Mouse (Mus musculus) limb, embryonic 15.5 days (tissue): Measurements from ENCODE around the gene Shpk. TPM values are rescaled to one million over a fixed set of nuclear protein-coding genes. Genes with fewer than 3 reads are reported as not detected.

ENCODE experiments used
- ATAC-seq: fragments of 200-750 bp; cut with Nextera tagmentation; 2 replicates; pipeline ENCODE4 v1.8.0; 2017; ENCODE audit warnings: low read depth, moderate TSS enrichment; ENCODE audit not compliant: insufficient number of reproducible peaks, low FRiP score, low TSS enrichment
- H3K27ac ChIP-seq: fragments of 300-500 bp; sonication (generic); 2 replicates; pipeline ENCODE4 v1.5.1; 2015; ENCODE audit warnings: moderate library complexity, mild to moderate bottlenecking, inconsistent platforms
- H3K27me3 ChIP-seq: fragments of 300-500 bp; sonication (generic); 2 replicates; pipeline ENCODE4 v1.6.1; 2015; ENCODE audit warnings: inconsistent platforms
- H3K36me3 ChIP-seq: fragments of 300-500 bp; sonication (generic); 2 replicates; pipeline ENCODE4 v1.6.1; 2015; ENCODE audit warnings: inconsistent platforms
- H3K4me1 ChIP-seq: fragments of 300-500 bp; sonication (generic); 2 replicates; pipeline ENCODE4 v1.6.1; 2015; ENCODE audit warnings: inconsistent platforms
- H3K4me2 ChIP-seq: fragments of 300-500 bp; sonication (generic); 2 replicates; pipeline ENCODE4 v1.6.1; 2015; ENCODE audit warnings: mild to moderate bottlenecking, inconsistent platforms
- H3K4me3 ChIP-seq: fragments of 300-500 bp; sonication (generic); 2 replicates; pipeline ENCODE4 v1.5.1; 2015; ENCODE audit warnings: mild to moderate bottlenecking, inconsistent platforms
- H3K9ac ChIP-seq: fragments of 300-500 bp; sonication (generic); 2 replicates; pipeline ENCODE4 v1.6.1; 2015; ENCODE audit warnings: inconsistent platforms
- H3K9me3 ChIP-seq: fragments of 300-500 bp; sonication (generic); 2 replicates; pipeline ENCODE4 v1.6.1; 2016; ENCODE audit warnings: inconsistent platforms
- WGBS: fragments of 180-500 bp; shearing (Covaris S2); methylation state at CpG from one replicate; pipeline ENCODE4 v1.1.7; 2015; 5-methylcytosine and 5-hydroxymethylcytosine counted together
- polyA plus RNA-seq: library from polyadenylated mRNA; unstranded; fragments of >200 nt; fragmentation: Nextera tagmentation; extraction: Ambion mirVana; gene quantifications from 2 replicates; pipeline ENCODE4 v1.2.1, GENCODE M21; 2015

Gene Shpk
- polyA plus RNA-seq, 1 experiment from 2014 or later: 3.0 TPM

DNA sequence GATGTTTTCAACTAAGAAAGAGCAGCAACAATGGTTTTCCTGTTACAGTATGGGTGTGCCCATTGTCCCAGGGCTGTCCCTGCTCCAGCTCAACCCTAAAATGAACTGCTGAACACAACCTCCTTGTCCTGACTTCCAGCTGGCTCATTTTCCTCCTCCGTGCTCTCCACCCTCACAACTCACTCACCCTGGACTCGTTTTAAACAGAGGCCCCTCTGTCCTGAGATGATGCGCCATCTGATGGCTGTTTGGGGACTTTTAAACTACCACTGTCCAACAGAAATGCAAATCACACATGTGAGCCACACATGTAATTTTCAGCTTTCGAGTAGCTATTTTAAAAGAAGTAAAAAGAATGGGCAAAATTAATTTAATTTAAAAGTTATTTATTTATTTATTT, 2.3 kb downstream of the Shpk start:
- WGBS: 28% methylated on average over 4 of the region's 4 CpGs
- peaks cover 22% of the 10 kb centered on the region for H3K4me1 ChIP-seq
- H3K4me3 ChIP-seq: no peak overlapping the region
- H3K36me3 ChIP-seq: no peaks in the 10 kb centered on the region
- H3K27me3 ChIP-seq: no peaks in the 10 kb centered on the region
- H3K4me2 ChIP-seq: no peak overlapping the region
- no peak for ATAC-seq
- H3K9me3 ChIP-seq: no peaks in the 10 kb centered on the region
- no peak overlapping the region for H3K9ac ChIP-seq
- H3K27ac ChIP-seq: no peak overlapping the region

- Histone ChIP-seq H3K9me3 (no peaks in the 10 kb centered on the region), H3K4me1 (peaks cover 12% of the 10 kb centered on the region), H3K9ac (no peak overlapping the region), H3K4me3 (no peak overlapping the region), H3K4me2 (no peak overlapping the region), H3K27me3 (no peaks in the 10 kb centered on the region), H3K27ac (no peak overlapping the region), H3K36me3 (no peaks in the 10 kb centered on the region)
- 82% methylated on average over 8 of the region's 8 CpGs for WGBS
- no peak for ATAC-seq
Measured at GRCm38 (mm10) chr11:73203895-73204294, 4.6 kb downstream of the Shpk start.

- Histone ChIP-seq H3K9ac (no peak overlapping the region), H3K4me1 (peaks cover 6% of the 10 kb centered on the region; the same call in 1 of the 2 replicates), H3K27ac (no peak overlapping the region), H3K4me3 (no peak overlapping the region), H3K27me3 (no peaks in the 10 kb centered on the region), H3K4me2 (no peak overlapping the region), H3K36me3 (no peaks in the 10 kb centered on the region), H3K9me3 (no peaks in the 10 kb centered on the region)
- no peak for ATAC-seq
- WGBS: 59% methylated on average over 7 of the region's 7 CpGs
Measured at GRCm38 (mm10) chr11:73205194-73205593, 5.9 kb downstream of the Shpk start.

- Histone ChIP-seq H3K9me3 (no peaks in the 10 kb centered on the region), H3K4me2 (no peak overlapping the region), H3K36me3 (no peaks in the 10 kb centered on the region), H3K27ac (no peak overlapping the region), H3K9ac (no peak overlapping the region), H3K27me3 (no peaks in the 10 kb centered on the region), H3K4me3 (no peak overlapping the region), H3K4me1 (no peaks in the 10 kb centered on the region)
- 74% methylated on average over 2 of the region's 2 CpGs for whole genome bisulfite sequencing
- ATAC-seq: no peak
Measured at GRCm38 (mm10) chr11:73207621-73208020, 8.4 kb downstream of the Shpk start.

DNA sequence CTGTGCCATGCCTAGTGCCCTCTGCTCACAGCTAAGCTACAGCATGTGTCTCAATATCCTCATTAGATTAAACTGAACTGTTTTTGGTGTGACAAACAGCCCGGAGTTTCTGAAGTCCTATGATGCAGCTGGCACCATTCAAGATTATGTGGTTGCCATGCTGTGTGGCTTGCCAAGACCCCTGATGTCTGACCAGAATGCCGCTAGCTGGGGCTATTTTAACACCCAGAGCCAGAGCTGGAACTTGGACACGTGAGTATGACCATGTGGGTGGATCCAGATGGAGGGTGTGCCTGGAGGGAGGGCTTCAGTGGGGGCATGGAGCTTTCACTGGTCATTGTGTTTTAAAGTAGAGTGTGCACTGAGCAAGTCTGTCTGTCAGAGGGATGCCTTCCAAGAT, 14.7 kb downstream of the Shpk start:
- no peak overlapping the region for H3K4me3 ChIP-seq
- H3K4me1 ChIP-seq: no peaks in the 10 kb centered on the region
- H3K27me3 ChIP-seq: no peaks in the 10 kb centered on the region
- H3K9me3 ChIP-seq: no peaks in the 10 kb centered on the region
- H3K27ac ChIP-seq: no peak overlapping the region
- no peaks in the 10 kb centered on the region for H3K36me3 ChIP-seq
- H3K9ac ChIP-seq: no peak overlapping the region
- no peak for ATAC-seq
- 66% methylated on average over 3 of the region's 3 CpGs for WGBS
- no peak overlapping the region for H3K4me2 ChIP-seq

- no peaks in the 10 kb centered on the region for H3K9me3 ChIP-seq
- no peak overlapping the region for H3K27ac ChIP-seq
- WGBS: 66% methylated on average over 2 of the region's 2 CpGs
- H3K4me2 ChIP-seq: no peak overlapping the region
- no peaks in the 10 kb centered on the region for H3K27me3 ChIP-seq
- ATAC-seq: no peak
- H3K9ac ChIP-seq: no peak overlapping the region
- no peak overlapping the region for H3K4me3 ChIP-seq
- no peaks in the 10 kb centered on the region for H3K4me1 ChIP-seq
- no peaks in the 10 kb centered on the region for H3K36me3 ChIP-seq
Measured at GRCm38 (mm10) chr11:73219671-73220070, 20.4 kb downstream of the Shpk start.

GRCm38 (mm10) chr11:73220651-73221050, 21.4 kb downstream of the Shpk start:
- H3K27ac ChIP-seq: no peak overlapping the region
- H3K36me3 ChIP-seq: no peaks in the 10 kb centered on the region
- no peak overlapping the region for H3K4me2 ChIP-seq
- WGBS: 71% methylated on average over 1 of the region's 1 CpGs
- ATAC-seq: no peak
- H3K4me1 ChIP-seq: no peaks in the 10 kb centered on the region
- H3K4me3 ChIP-seq: no peak overlapping the region
- H3K9me3 ChIP-seq: no peaks in the 10 kb centered on the region
- H3K27me3 ChIP-seq: no peaks in the 10 kb centered on the region
- no peak overlapping the region for H3K9ac ChIP-seq

DNA sequence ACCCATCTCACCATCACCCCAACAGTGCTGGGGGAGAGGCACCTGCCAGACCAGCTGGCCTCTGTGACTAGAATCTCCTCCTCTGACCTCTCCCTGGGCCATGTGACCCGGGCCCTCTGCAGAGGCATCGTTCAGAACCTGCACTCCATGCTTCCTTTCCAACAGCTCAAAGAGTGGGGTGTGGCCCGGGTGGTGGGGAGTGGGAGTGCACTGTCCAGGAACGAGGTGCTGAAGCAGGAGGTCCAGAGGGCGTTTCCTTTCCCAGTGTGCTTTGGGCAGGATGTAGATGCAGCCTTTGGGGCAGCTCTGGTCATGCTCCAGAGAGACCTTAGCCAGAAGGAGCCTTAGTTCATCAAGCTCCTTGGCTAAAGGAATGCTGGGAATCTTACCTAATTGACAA, 23.6 kb downstream of the Shpk start:
- WGBS: 37% methylated on average over 5 of the region's 5 CpGs
- H3K27ac ChIP-seq: no peak overlapping the region
- H3K9ac ChIP-seq: no peak overlapping the region
- H3K4me3 ChIP-seq: no peak overlapping the region
- ATAC-seq: no peak
- no peaks in the 10 kb centered on the region for H3K36me3 ChIP-seq
- H3K4me1 ChIP-seq: no peaks in the 10 kb centered on the region
- H3K4me2 ChIP-seq: no peak overlapping the region
- H3K9me3 ChIP-seq: no peaks in the 10 kb centered on the region
- H3K27me3 ChIP-seq: no peaks in the 10 kb centered on the region

DNA sequence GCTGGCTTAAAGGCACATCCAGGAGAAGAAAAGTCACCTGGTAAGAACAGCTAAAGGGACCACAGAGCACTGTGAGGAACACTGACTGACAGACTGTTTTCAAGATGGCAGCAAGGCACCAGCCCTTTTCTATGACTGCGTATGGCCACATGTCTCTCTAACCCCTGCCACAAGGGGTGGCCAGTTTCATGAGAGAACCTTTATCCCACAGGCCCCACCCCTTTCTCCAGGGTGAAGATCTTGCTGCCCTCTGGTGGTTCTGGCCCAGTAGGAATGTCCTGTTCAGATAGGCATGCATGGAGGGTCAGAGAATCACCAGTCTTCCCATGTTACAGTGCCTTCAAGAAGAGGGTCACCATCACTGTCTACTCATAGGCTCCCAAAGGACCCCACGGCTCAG, 24.7 kb downstream of the Shpk start:
- WGBS: 73% methylated on average over 2 of the region's 2 CpGs
- H3K4me1 ChIP-seq: no peaks in the 10 kb centered on the region
- H3K27me3 ChIP-seq: no peaks in the 10 kb centered on the region
- H3K27ac ChIP-seq: no peak overlapping the region
- ATAC-seq: no peak
- no peak overlapping the region for H3K4me3 ChIP-seq
- H3K9me3 ChIP-seq: no peaks in the 10 kb centered on the region
- no peak overlapping the region for H3K9ac ChIP-seq
- H3K4me2 ChIP-seq: no peak overlapping the region
- H3K36me3 ChIP-seq: no peaks in the 10 kb centered on the region

DNA sequence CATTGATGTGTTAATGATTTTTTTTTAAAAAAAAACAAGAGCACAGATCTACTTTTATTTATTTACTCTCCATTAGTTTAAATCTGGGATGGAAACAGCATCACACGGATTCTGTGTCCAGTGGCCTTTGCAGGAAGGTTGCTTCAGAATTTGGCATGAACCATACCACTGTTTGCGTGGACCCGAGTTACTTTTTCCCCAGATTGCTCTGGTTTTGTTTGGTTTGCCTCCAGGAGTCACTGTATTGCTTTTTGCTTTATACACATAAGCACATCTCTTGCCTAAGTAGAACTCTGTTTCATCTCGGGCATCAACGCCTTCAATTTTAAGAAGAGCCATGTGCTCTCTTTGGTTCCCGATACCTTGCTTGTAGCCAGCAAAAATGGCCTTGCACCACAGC, 26.6 kb downstream of the Shpk start:
- Histone ChIP-seq H3K9me3 (no peaks in the 10 kb centered on the region), H3K4me3 (no peak overlapping the region), H3K4me1 (no peaks in the 10 kb centered on the region), H3K36me3 (no peaks in the 10 kb centered on the region), H3K27ac (no peak overlapping the region), H3K4me2 (no peak overlapping the region), H3K27me3 (no peaks in the 10 kb centered on the region), H3K9ac (no peak overlapping the region)
- WGBS: 87% methylated on average over 6 of the region's 6 CpGs
- ATAC-seq: no peak

DNA sequence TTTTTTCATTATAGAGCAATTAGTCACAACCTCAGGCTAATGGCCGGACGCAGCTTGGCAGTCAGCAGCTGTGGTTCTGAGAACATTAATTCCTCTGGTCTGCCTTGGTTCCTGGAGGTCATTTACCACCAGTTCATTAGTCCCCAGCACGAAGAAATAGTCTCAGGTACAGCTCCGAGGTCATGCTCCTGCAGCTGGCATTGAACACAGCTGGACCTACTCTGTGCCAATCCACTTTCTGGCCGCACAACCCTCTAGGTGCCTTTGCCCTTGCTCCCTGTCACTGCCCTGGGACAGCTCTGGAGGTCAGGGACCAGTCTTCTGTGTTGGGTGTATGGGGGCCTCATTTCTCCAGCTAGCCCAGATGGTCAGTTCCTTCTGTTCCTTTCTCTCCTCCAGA, 29.6 kb downstream of the Shpk start:
- no peaks in the 10 kb centered on the region for H3K4me1 ChIP-seq
- no peak for ATAC-seq
- no peak overlapping the region for H3K4me3 ChIP-seq
- no peaks in the 10 kb centered on the region for H3K27me3 ChIP-seq
- H3K36me3 ChIP-seq: no peaks in the 10 kb centered on the region
- no peak overlapping the region for H3K9ac ChIP-seq
- no peak overlapping the region for H3K27ac ChIP-seq
- no peaks in the 10 kb centered on the region for H3K9me3 ChIP-seq
- WGBS: 65% methylated on average over 5 of the region's 5 CpGs
- H3K4me2 ChIP-seq: no peak overlapping the region

DNA sequence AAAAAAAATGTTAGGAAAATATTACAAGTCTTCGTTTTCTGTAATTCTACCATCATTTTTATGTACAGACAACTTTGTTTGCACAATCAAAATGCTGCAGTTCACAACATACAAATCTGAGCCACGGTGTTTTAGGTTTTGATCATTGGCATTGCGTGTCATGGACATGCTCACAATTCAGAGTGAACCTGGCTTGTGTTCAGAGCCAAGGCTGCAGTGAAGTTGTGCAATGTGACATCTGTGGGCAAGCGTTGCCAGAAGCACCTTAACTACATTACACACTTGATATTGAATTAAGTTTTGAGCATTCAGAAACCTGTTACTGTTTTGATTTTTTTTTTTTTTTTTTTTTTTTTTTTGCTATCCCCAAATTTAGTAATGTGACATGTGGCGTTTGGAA, 30.8 kb downstream of the Shpk start:
- Histone ChIP-seq H3K4me3 (no peak overlapping the region), H3K27me3 (no peaks in the 10 kb centered on the region), H3K4me1 (no peaks in the 10 kb centered on the region), H3K9me3 (no peaks in the 10 kb centered on the region), H3K36me3 (no peaks in the 10 kb centered on the region), H3K9ac (no peak overlapping the region), H3K27ac (no peak overlapping the region), H3K4me2 (no peak overlapping the region)
- ATAC-seq: no peak
- 86% methylated on average over 5 of the region's 5 CpGs for WGBS

DNA sequence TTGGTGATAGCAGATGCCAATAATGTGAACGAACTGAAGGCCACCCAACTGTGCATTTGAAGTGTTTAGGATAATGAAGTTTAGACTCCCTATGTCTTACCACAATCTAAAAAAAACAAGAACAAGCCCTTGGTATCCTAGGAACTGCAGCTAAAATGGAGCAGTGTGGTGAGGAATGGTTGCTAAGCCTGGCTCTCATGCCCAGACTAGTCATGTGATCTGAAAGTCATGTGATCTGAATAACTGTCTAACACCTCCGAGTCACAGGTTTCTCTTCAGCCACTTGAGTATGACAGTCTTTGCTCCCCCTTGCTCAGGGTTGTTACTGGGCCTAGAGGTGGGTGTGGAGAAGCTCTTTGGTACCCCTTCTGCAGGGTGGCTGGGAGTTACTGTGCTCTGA, 33.3 kb downstream of the Shpk start:
- H3K27ac ChIP-seq: no peak overlapping the region
- H3K4me2 ChIP-seq: no peak overlapping the region
- H3K4me1 ChIP-seq: peaks cover 16% of the 10 kb centered on the region
- no peaks in the 10 kb centered on the region for H3K27me3 ChIP-seq
- H3K9ac ChIP-seq: no peak overlapping the region
- H3K4me3 ChIP-seq: no peak overlapping the region
- no peaks in the 10 kb centered on the region for H3K36me3 ChIP-seq
- WGBS: 55% methylated on average over 2 of the region's 2 CpGs
- ATAC-seq: no peak
- no peaks in the 10 kb centered on the region for H3K9me3 ChIP-seq
